Mouse (Mus musculus): ENCODE measurements around the gene Disp3. TPM values are rescaled to one million over a fixed set of nuclear protein-coding genes. Genes with fewer than 3 reads are reported as not detected.

Gene Disp3
- total RNA-seq, 4 experiments from 2014 or later, result 0.10 to 0.11 TPM; not detected in 2

- DNase-seq (ENCODE audit: low spot score in 2 of 2), result no peak
Measured at GRCm38 (mm10) chr4:148291080-148291479, 3.3 kb upstream of the Disp3 start.

- DNase-seq (ENCODE audit: low spot score in 2 of 2), result peak; percentile 23 to 39
Measured at GRCm38 (mm10) chr4:148288055-148288549, 337 bp upstream of the Disp3 start.

- DNase-seq (ENCODE audit: low spot score in 2 of 2), result no peak
Measured at GRCm38 (mm10) chr4:148287041-148287440, 724 bp downstream of the Disp3 start.

DNA sequence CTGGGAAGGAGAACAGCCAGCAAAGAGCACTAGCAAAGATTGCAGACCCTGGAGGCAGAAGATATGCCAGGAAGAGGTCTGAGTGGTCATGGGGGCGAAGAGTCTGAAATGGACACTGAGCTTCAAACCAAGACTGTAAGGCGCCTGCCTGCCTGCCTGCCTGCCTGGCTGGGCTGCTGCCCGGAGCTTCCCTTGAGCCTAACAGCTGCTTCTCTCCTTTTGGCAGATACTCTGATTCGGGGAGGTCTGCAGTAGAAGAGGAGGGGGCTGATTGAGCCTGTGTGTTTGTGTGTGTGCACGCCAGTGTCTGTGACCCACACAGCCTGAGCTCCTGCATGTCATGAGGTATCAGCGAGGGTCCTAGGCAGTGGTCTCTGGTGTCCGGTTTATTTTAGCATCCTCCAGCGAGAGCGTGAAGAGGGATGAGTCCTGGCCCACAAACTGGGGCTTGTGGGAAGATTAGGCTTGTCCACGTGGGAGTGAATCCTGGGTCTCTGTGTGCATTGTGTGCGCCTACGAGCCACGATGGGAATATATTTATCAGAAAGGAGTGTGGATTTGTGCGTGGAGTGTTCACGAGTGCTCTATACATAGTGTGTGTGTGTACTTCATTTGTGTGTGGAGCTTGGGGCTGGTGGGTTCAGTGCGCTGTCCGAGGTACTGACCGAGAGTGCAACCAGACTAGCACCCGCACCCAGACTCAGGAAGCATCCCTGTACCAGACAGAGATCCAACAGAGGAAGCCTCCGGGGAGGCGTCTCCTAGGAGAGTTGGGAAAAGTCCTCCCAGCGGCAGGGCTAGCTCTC is 1.3 kb downstream of the Disp3 start:
- DNase-seq (ENCODE audit: low spot score in 2 of 2), result no peak

DNA sequence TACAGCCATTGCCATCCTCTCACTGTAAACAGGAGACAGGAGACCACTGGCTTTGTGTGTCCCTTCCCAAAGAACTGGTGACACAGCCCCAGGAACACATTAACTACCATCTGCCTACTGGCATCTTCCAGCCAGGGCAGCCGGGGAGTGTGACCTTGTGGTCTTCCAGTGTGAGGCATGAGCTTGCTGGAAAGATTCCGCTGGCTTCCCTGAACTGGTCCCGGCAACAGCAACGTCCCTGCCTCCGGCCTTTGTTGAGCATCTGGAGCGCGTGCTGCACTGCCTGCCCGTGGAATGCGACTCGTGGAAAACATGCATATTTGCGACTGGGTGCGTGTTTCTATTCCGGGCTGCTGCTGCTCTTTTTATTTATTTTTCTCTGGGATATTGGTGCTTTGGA is 3.5 kb downstream of the Disp3 start:
- DNase-seq (ENCODE audit: low spot score in 2 of 2), result no peak

DNA sequence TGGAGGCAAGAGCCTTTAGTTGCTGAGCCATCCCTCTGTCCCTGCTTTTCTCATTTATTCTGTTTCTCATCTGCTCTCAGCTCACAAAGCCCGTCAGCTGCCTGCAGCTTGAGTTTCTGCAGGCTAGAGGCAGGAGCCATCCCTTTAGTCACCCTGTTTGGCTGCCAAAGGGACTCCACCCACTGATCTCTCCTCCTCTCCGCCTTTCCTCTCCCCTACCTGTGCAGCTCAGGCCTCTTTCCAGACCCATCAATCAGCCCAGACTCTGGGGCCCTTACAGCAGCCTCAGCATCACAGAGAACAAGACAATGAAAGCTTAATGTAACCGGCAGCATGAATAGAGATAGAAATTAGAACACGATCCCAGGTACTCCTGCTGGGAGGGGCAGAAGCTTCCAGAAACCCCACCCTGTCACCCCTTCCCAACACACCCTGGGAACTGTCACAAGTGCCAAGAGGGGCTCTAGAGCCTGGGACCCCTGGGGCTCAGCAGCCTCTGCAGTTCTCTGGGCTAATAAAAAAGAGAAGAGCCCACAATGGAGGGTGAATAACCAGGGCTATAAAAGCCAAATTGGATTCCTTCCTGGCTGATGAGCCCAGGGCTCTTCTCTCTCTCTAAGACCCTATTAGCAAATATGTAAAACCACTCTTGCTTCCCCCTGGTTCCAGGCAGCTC is 10.8 kb downstream of the Disp3 start:
- no peak for DNase-seq (ENCODE audit: low spot score in 2 of 2)

DNA sequence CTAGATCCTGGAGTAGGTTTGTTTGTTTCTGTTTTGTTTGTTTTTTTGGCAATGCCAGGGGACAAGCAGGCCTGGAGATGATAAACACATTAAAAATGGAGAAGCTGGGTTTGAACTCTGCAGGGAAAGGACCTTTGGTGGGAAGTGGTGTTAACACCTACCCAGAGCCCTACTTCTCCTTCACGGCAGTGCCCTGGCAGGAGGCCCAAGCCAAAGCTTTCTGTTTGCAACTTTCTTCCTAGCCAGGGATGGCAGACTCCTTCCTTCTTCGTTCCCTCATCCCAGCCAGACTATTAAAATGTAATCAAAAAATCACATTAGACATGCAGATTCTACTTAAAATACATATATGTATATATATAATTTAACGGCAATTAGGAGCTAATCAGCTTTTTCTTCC is 13.1 kb downstream of the Disp3 start:
- no peak for DNase-seq (ENCODE audit: low spot score in 2 of 2)

- DNase-seq (ENCODE audit: low spot score in 2 of 2), result no peak
Measured at GRCm38 (mm10) chr4:148273229-148273628, 14.5 kb downstream of the Disp3 start.

GRCm38 (mm10) chr4:148271656-148272055 is 16.1 kb downstream of the Disp3 start:
- no peak for DNase-seq (ENCODE audit: low spot score in 2 of 2)

GRCm38 (mm10) chr4:148266973-148267507 is 20.7 kb downstream of the Disp3 start:
- no peak for DNase-seq (ENCODE audit: low spot score in 2 of 2)

DNA sequence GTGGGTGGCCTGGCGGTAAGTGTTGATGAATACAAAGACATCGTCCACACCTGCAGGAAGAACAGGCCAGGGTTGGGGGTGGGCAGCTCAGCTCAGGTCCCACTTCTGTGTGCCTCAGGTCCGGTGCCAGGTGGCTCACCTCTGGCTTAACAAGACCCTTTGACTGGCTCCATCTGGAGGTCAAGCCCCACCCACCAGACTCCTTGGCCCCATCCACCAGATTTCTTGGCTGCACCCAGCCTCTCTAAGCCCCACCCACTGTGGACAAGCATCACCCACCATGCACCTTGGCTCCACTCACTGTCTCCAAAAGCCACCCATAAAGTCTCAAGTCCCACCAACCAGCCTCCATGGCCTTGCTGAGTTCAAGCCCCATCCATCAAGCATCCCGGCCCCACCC is 27.8 kb downstream of the Disp3 start:
- DNase-seq (ENCODE audit: low spot score in 2 of 2), result no peak

DNA sequence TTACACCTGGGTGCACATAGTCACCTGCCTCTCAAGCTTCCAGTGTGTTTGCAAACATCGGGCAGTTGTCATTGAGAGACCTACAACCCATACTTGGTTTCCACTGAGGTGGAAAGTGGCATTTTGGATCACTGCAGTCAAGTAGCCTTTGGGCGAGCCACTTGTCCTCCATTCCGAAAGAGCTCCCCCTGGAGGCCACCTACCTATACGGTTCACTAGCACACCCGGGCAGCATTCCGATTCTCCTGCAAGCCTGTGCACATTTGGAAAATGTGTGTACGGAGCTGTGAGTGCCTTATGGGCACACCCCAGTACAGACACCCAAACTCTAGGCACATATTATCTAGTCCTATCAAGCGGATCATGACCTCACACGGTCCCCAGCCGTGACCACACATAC is 38.4 kb downstream of the Disp3 start:
- no peak for DNase-seq (ENCODE audit: low spot score in 2 of 2)

- DNase-seq (ENCODE audit: low spot score in 2 of 2), result no peak
Measured at GRCm38 (mm10) chr4:148240387-148240786, 47.4 kb downstream of the Disp3 start.

- DNase-seq (ENCODE audit: low spot score in 2 of 2), result no peak
Measured at GRCm38 (mm10) chr4:148239474-148240130, 48.2 kb downstream of the Disp3 start.

DNA sequence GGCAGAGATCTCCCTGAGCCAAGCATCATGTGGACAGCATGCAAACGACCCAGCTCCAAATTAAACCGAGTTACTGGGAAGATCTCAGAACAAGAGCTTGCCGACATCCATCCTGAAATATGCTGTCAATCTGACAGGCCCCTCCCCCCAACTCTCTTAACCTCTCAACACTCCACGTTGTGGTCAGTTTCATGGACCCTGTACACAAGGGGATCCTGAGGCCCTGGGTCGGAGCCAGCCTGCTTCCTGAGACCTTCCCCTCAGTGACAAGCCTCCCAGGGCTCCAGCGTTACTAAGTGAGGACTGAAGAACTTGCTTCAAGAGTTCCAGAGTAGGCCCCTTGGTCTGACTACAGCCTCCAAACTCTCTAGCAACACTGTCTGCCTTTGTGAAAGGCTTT is 48.8 kb downstream of the Disp3 start:
- no peak for DNase-seq (ENCODE audit: low spot score in 2 of 2)

DNA sequence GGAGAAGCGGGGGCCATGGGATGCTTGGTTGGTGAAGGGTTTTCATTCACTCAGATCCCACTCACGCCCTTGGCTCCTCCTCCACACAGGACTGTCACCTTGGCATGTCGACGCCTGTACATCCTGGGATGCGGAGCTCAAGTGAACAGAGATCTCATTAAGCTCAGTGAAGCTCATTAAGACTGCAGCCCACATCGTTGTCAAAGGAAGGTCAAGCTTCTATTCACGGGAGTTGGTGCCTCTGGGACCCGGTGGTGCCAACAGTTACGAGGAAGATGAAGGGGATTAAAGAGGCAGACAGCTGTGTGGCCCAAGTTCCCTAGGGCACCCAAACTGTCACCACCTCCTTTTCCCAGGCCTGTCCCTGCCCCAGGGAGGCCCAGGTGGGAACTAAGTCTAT is 49.5 kb downstream of the Disp3 start:
- no peak for DNase-seq (ENCODE audit: low spot score in 2 of 2)

GRCm38 (mm10) chr4:148236664-148237063 is 51.1 kb downstream of the Disp3 start:
- no peak for DNase-seq (ENCODE audit: low spot score in 2 of 2)

DNA sequence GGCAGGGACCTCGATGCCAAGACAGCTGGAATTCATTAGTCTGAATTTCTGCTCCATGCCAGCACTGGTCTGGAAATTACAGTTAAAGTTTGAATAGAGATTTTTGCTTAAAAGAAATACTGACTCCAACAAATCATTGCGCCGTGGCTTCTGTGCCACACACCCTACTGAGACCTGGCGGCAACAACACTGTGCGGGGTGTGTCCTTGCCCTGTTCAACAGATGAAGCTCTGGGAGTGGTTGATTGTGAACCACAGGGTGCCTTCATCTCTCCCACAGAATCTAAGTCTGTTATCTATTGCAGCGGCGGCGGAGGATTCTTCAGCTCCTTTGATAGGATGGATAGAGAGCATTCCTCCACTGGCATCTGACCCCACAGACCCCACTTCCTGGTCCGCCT is 54.7 kb downstream of the Disp3 start:
- DNase-seq (ENCODE audit: low spot score in 2 of 2), result no peak

GRCm38 (mm10) chr4:148232615-148233014 is 55.1 kb downstream of the Disp3 start:
- DNase-seq (ENCODE audit: low spot score in 2 of 2), result no peak

GRCm38 (mm10) chr4:148232124-148232523 is 55.6 kb downstream of the Disp3 start:
- DNase-seq (ENCODE audit: low spot score in 2 of 2), result no peak

- DNase-seq (ENCODE audit: low spot score in 2 of 2), result no peak
Measured at GRCm38 (mm10) chr4:148229646-148230045, 58.1 kb downstream of the Disp3 start.

DNA sequence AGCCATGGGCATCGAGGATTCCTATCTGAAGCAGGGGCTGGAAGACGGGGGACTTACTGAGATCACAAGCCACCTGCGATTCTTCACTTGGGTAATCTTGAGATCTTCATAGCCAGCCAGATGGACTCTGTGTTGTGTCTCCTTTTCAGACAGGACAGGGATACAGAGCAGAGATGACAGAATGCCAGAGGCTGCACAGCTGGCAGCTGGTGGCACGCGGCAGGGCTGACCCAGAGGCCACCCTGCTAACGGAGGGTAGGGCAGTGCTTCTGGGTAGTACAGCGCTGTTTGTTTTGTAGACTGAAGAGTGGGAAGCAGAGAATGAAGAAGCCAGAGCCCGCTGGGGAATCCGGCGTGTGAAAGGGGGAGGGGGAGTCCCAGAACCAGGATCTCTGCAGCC is 64.8 kb downstream of the Disp3 start:
- no peak for DNase-seq (ENCODE audit: low spot score in 2 of 2)
